Mouse (Mus musculus) cerebellum, adult 2 months (tissue): Measurements from ENCODE around the gene Fer. TPM values are rescaled to one million over a fixed set of nuclear protein-coding genes. Genes with fewer than 3 reads are reported as not detected.
"Not testable (repeated sequence)": the region's sequence is repeated elsewhere in the genome, so short reads cannot be mapped to it uniquely, and the experiment has no call there.

Experiments used
- DNase-seq, 2 experiments: peaks; one replicate each; pipeline ENCODE4 v3.0.0; 2021
- H3K27ac ChIP-seq: fragments of 200-500 bp; 2 replicates; pipeline ENCODE4 v1.5.1; 2012; ENCODE audit warnings: low read length, control low read depth, inconsistent platforms; ENCODE audit not compliant: insufficient read depth
- H3K27me3 ChIP-seq: fragments of 200-500 bp; 2 replicates; pipeline ENCODE4 v1.6.1; 2012; ENCODE audit warnings: inconsistent platforms, mild to moderate bottlenecking, low read length, moderate library complexity; ENCODE audit not compliant: control insufficient read depth, insufficient read depth
- H3K4me1 ChIP-seq: fragments of 200-500 bp; 2 replicates; pipeline ENCODE4 v1.6.1; 2011; ENCODE audit warnings: low read length; ENCODE audit not compliant: control insufficient read depth, insufficient read depth
- H3K4me3 ChIP-seq: fragments of 200-500 bp; replicated peaks from 2 replicates; pipeline ENCODE3; 2011; ENCODE audit warnings: mild to moderate bottlenecking, low read depth, low read length, control low read depth; ENCODE audit not compliant: insufficient read depth
- CTCF ChIP-seq: fragments of 200-500 bp; IDR thresholded peaks from 2 replicates; pipeline ENCODE4 v1.5.1; 2011; ENCODE audit warnings: low read depth, mild to moderate bottlenecking, control low read depth, low read length, moderate library complexity, borderline replicate concordance; ENCODE audit not compliant: insufficient read depth
- POLR2A ChIP-seq: fragments of 200-500 bp; IDR thresholded peaks from 2 replicates; pipeline ENCODE4 v1.6.1; 2011; ENCODE audit warnings: low read length, control low read depth, borderline replicate concordance; ENCODE audit not compliant: insufficient read depth
- WGBS: fragments of 180-500 bp; shearing (Covaris S2); methylation state at CpG from one replicate; pipeline ENCODE4 v1.1.7; 2018; 5-methylcytosine and 5-hydroxymethylcytosine counted together
- polyA plus RNA-seq: library from polyadenylated mRNA; depleted of rRNA; stranded (reverse); fragments of >200 nt; gene quantifications from 2 replicates; pipeline ENCODE4 v1.2.3, GENCODE M21; 2012

Fer gene
- polyA plus RNA-seq, 1 experiment, result 8.8 TPM

DNA sequence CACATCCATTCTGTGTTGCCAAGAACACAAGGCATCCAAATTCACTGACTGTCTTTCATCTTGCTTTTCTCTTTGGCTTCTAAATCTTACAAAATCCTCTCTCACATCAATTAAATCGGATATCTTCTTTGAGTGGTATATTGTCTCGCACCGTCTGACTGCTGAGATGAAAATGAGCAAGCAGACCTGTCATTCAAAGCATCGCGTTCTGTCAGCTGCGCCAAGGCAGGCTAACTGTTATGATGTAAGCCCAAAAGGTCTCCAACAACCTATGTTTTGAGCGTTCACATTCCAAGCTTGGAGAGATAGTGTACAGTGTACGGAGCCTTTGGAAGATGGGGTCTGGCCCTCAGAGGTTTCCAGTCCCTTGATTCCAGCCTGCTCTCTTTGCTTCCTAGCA, 26.2 kb upstream of the Fer start:
- TF ChIP-seq CTCF (no peak), POLR2A (no peak)
- no peak overlapping the region for H3K4me3 ChIP-seq
- no peaks in the 10 kb centered on the region for H3K4me1 ChIP-seq
- no peak for DNase-seq
- H3K27ac ChIP-seq, result no peak overlapping the region
- H3K27me3 ChIP-seq, result 0 out of 2 replicates have a peak, but pooled peaks cover 2% of the 10 kb centered on the region
- 70% methylated on average over 8 of the region's 8 CpGs for WGBS

DNA sequence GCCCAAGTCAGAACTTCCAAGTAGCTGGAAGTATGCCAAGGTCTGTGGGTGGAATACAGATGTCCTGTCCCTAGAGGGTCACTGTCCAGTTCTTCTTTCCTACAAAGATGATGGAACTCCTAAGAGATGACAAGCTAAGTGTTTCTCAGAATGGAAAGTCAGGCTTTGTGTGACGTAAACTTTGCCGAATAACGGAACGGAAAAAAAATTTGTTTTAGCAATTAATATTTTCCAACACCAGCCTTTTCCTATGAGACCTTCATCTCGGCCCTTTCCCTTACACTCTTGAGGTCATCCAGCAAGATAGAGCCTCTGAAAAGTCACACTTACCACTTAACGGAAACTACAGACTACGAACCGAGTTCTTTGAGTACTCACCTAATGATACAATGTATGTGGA, 24.7 kb upstream of the Fer start:
- WGBS, result 90% methylated on average over 8 of the region's 8 CpGs
- Histone ChIP-seq H3K27ac (no peak overlapping the region), H3K4me3 (no peak overlapping the region), H3K27me3 (0 out of 2 replicates have a peak, but pooled peaks cover 2% of the 10 kb centered on the region), H3K4me1 (no peaks in the 10 kb centered on the region)
- TF ChIP-seq CTCF (no peak), POLR2A (no peak)
- no peak for DNase-seq

DNA sequence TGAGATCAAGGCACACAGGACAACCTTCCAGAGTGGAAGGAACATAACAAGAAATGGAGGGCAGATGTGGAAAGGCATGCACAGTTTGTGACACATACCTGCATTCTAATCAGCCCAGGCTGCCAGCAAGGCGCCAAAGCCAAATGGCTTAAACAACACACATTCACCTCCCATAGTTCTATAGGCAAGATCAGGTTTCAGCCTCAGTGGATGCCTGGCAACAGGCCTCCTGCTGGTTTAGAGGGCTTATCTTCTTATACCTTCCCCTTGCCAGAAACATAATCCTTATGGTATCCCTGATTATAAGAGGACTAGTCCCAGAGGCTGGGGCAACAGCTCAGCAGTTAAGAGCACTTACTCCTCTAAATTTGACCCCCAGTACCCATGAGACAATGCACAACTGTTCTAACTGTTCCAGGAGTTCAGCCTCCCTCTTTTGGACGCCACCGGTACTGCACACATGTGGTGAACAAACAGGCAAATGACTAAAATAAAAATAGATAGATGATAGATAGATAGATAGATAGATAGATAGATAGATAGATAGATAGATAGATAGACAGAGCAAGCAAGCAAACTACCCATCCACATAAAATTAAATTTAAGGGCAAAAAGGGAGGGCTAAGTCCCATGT, 23.1 kb upstream of the Fer start:
- TF ChIP-seq CTCF, result no peak
- no peak for TF ChIP-seq POLR2A
- Histone ChIP-seq H3K4me3 (no peak overlapping the region), H3K27me3 (0 out of 2 replicates have a peak, but pooled peaks cover 2% of the 10 kb centered on the region), H3K4me1 (no peaks in the 10 kb centered on the region), H3K27ac (no peak overlapping the region)
- DNase-seq, result no peak
- 95% methylated on average over 3 of the region's 3 CpGs for WGBS

DNA sequence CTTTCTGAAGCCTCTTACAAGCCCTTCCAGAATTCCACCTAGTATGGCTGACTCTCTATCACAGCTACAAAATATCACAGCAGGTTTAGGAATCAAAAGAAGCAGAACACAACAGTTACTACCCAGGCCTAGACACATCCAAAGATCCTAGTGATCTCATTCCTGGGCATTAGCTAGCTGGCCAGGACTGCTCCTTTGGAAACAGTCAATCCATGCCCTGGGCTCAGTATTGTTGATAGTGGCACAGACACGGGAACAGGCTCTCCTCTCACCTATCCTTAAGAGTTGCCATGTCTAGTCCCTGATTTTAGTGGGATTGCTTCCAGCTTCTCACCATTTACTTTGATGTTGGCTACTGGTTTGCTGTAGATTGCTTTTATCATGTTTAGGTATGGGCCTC, 20.6 kb upstream of the Fer start:
- no peak for DNase-seq
- Histone ChIP-seq H3K4me1 (no peaks in the 10 kb centered on the region), H3K4me3 (no peak overlapping the region), H3K27ac (no peak overlapping the region), H3K27me3 (no peaks in the 10 kb centered on the region)
- 93% methylated on average over 1 of the region's 1 CpGs for WGBS
- TF ChIP-seq POLR2A (no peak), CTCF (no peak)

DNA sequence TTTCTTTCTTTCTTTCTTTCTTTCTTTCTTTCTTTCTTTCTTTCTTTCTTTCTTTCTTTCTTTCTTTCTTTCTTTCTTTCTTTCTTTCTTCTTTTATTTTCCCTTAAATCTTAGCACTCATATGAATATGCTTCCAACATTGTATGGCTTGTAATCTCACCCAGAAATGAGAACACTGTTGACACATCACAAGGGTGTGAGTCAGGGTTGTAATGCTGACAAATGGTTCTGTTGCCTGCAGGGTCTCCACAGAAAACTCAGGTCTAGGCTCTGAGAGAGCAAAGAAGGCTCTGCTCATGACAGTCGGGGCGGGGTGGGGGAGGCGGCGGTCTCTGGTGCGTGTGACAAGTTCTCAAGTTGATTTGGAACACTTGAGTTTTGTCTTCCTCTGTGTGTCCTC, 17.9 kb upstream of the Fer start:
- WGBS, result 84% methylated on average over 5 of the region's 5 CpGs
- H3K27me3 ChIP-seq, result no peaks in the 10 kb centered on the region
- no peak for DNase-seq

DNA sequence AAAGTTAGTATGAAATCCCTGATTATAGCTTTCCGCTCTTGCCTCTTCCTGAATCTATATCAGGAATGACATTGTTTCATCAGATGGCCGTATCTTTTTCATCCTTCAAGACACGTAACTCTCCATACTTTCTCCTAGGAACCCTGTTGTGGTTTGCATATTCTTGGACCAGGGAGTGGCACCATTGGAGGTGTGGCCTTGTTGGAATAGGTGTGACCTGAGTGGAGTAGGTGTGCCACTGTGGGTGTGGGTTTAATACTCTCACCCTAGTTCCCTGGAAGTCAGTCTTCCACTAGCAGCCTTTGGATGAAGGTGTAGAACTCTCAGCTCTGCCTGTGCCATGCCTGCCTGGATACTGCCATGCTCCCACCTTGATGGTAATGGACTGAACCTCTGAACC, 17.1 kb upstream of the Fer start:
- H3K4me3 ChIP-seq, H3K27ac ChIP-seq, DNase-seq, H3K27me3 ChIP-seq, H3K4me1 ChIP-seq: not testable (repeated sequence)
- WGBS, result 96% methylated on average over 3 of the region's 3 CpGs

More for the DNA sequence above, 17.9 kb upstream of the Fer start:
- H3K27ac ChIP-seq, result no peak overlapping the region
- no peak overlapping the region for H3K4me3 ChIP-seq
- TF ChIP-seq POLR2A (no peak), CTCF (no peak)
- no peaks in the 10 kb centered on the region for H3K4me1 ChIP-seq

DNA sequence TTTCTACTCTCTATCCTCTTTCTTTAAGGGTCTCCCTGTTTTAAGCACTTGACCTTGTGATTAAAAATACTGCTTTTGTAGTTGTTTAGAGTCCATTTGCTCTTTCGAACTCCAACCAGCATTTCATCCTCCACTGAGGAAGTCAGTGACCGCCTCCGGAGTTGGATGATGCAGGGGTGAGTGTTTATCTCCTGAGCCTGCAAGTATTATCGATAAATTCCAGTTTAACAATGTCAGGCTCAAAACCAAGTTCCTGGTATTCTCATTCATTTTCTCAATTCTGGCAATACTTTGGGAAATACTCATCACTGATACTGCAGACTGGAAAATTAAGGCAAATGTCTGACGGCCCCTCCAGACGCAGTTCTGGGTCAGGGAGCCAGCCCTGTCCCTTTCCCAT, 13.7 kb upstream of the Fer start:
- DNase-seq, result peak in 1 of 2 experiments; percentile 14
- WGBS, result 1% methylated on average over 6 of the region's 6 CpGs
- no peak for TF ChIP-seq POLR2A
- TF ChIP-seq CTCF, result no peak
- Histone ChIP-seq H3K4me1 (no peaks in the 10 kb centered on the region), H3K27ac (peak overlapping the region; percentile 8; the same call in 1 of the 2 replicates), H3K4me3 (peak overlapping the region; percentile 59), H3K27me3 (no peaks in the 10 kb centered on the region)

DNA sequence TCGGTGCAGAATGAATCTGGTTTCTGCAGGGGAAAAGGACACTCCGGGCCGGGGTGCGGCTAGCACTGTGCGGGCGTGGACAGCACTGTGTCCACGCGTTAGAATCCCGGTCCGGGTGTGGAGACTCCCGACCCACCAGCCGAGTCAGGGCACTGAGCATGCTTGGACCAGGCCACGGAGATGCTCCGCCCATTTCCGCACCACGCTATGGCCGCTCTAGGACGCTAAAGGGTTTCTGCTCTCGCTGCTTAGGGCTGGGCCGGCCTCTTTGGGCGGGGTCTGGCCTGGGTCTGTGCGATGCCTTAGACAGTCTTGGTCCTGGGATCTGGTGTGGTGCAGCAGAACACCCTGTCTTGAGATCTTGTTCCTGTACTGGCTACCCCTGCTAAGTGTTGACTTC, 13.3 kb upstream of the Fer start:
- no peak for TF ChIP-seq CTCF
- TF ChIP-seq POLR2A, result peak; percentile 62; the same call in 1 of the 2 replicates
- WGBS, result 3% methylated on average over 22 of the region's 22 CpGs
- H3K27ac ChIP-seq, result peak overlapping the region; percentile 8; the same call in 1 of the 2 replicates
- no peaks in the 10 kb centered on the region for H3K4me1 ChIP-seq
- DNase-seq, result peak; percentile 86 to 89
- no peaks in the 10 kb centered on the region for H3K27me3 ChIP-seq
- peak overlapping the region; percentile 59 for H3K4me3 ChIP-seq

DNA sequence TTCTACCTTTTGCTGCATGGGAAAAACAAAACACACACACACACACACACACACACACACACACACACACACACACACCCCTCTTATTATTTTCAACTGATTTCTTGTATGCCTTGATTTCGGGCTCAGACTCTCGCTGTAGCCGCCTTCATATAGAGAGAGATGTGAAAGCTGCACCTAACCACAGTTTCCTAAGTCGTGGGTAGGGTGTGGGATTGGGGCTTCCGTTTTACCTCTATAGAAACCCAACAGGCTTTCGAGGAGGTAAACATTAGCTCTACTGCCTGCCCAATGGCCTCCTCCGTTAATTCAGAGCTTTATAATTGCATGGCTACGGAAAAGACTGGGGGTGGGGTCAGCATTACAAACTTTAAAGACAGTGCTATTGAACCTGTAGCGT, 12.8 kb upstream of the Fer start:
- H3K4me3 ChIP-seq, result no peak overlapping the region
- H3K27ac ChIP-seq, result no peak overlapping the region
- H3K27me3 ChIP-seq, result no peaks in the 10 kb centered on the region
- WGBS, result 95% methylated on average over 9 of the region's 9 CpGs
- DNase-seq, result peak in 1 of 2 experiments; percentile 18
- no peak for TF ChIP-seq POLR2A
- no peak for TF ChIP-seq CTCF
- no peaks in the 10 kb centered on the region for H3K4me1 ChIP-seq
